Mouse (Mus musculus): ENCODE measurements around the gene Tmc6. TPM values are rescaled to one million over a fixed set of nuclear protein-coding genes. Genes with fewer than 3 reads are reported as not detected.

The Tmc6 gene
- polyA plus RNA-seq, 1 experiment from 2014 or later = 20.2 TPM

DNA sequence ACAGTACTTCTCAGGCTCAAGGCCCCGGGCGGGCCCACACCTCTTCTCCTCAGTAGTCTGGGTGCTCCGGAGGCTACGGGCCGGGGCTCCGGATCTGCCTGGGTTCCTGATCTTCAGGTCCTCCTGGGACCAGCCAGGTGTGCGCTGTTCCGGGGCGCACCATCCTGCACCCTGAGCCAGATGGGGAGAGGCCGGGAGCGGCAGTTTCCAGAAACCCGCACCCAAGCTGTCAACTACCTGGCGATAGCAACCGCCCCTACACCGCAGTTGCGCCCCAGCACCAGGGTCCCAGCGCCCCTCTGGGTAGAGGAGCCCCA is 1.8 kb downstream of the Tmc6 start:
- Histone ChIP-seq H3K36me3 (replicated peaks; ENCODE audit: insufficient read depth, low read length) (peaks cover 48% of the 10 kb centered on the region), H3K9me3 (ENCODE audit: low read length) (no peaks in the 10 kb centered on the region), H3K4me1 (ENCODE audit: insufficient read depth) (peaks cover 30% of the 10 kb centered on the region), H3K4me2 (ENCODE audit: low read depth, low read length) (peak overlapping the region; percentile 97), H3K9ac (replicated peaks) (peak overlapping the region; percentile 85), H3K27me3 (ENCODE audit: insufficient read depth, low read length) (no peaks in the 10 kb centered on the region), H3K4me3 (ENCODE audit: low read depth, low read length) (peak overlapping the region; percentile 82), H3K27ac (ENCODE audit: low read depth) (peak overlapping the region; percentile 97)
- ATAC-seq (peak; percentile 1), DNase-seq (no peak)
- no peak for TF ChIP-seq EP300 (IDR thresholded peaks at IDR 0.05; ENCODE audit: low read depth)
- no peak for TF ChIP-seq CTCF (IDR thresholded peaks at IDR 0.05; ENCODE audit: low read depth)
- WGBS (ENCODE audit: insufficient replicate concordance) = 0% methylated on average over 17 of the region's 17 CpGs

DNA sequence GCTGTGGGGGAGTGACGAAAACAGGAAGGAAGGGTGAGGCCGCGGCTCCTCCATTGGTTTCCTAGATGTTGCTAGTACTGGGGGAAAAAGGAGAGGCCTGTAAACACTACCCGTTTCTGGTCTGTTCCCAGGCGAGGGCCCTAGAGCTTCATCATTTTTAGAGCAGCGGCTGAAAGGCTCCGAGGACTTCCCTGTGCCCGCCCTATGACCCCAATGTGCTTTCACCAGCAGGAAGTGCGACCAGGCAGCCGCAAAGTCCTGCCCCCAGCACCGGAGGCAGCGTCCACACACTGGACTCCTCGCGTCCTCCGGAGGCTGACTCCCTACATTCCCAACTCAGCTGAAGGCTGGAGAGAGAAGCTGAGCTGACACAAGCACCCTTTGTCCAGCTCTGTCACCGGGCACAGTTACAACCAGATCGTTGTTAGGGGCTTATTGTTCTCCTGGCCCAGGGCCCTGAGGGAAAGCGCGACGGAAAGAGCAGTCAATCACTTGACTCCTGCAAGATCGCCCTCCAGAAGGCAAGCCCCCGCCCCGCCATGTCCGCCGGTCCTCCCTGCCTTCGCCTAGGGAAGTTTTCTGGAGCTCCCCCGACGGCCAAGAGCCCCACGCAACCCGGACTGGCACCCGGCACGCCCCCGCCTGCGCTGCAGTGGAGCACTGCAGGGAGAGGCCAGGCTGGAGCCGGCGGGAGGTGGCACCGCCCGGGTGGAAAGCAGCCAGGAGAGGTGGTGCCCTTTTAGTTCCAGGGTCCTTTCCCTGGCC is 2.4 kb downstream of the Tmc6 start:
- DNase-seq (peak; percentile 80), ATAC-seq (peak; percentile 26)
- Histone ChIP-seq H3K4me2 (ENCODE audit: low read depth, low read length) (peak overlapping the region; percentile 97), H3K36me3 (replicated peaks; ENCODE audit: insufficient read depth, low read length) (peaks cover 48% of the 10 kb centered on the region), H3K27me3 (ENCODE audit: insufficient read depth, low read length) (no peaks in the 10 kb centered on the region), H3K4me3 (ENCODE audit: low read depth, low read length) (peak overlapping the region; percentile 82), H3K4me1 (ENCODE audit: insufficient read depth) (peaks cover 30% of the 10 kb centered on the region), H3K9me3 (ENCODE audit: low read length) (no peaks in the 10 kb centered on the region), H3K27ac (ENCODE audit: low read depth) (peak overlapping the region; percentile 97), H3K9ac (replicated peaks) (peak overlapping the region; percentile 85)
- WGBS (ENCODE audit: insufficient replicate concordance) = 2% methylated on average over 37 of the region's 38 CpGs
- TF ChIP-seq EP300 (IDR thresholded peaks at IDR 0.05; ENCODE audit: low read depth) (no peak), CTCF (IDR thresholded peaks at IDR 0.05; ENCODE audit: low read depth) (no peak)

DNA sequence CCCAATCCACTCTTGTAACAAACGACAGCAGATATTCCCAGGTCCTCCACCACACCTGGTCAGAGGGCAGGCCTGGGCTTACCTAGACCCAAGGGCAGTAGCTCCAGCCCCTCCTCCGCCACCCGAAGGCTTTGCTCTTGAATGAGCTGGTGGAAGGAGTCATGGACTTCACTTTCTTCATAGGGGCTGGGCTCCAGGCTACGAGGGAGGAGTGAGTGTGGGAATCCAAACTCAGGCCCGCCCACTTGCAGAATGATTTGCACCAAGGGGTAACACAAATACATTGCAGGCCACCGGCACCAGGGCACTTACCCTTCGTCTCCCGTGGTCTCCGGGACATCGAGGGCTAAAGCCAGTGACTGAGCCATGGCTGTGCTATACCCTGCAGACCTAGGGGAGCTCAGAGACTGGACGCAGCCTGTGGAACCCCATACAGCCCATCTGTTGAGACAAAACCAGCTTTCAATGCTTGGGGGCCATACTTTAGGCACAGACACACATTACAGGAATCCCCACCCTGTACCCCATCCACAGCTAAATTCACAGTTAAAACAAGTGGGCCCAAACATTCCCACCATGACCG is 3.1 kb downstream of the Tmc6 start:
- no peak for TF ChIP-seq EP300 (IDR thresholded peaks at IDR 0.05; ENCODE audit: low read depth)
- TF ChIP-seq CTCF (IDR thresholded peaks at IDR 0.05; ENCODE audit: low read depth) = no peak

DNA sequence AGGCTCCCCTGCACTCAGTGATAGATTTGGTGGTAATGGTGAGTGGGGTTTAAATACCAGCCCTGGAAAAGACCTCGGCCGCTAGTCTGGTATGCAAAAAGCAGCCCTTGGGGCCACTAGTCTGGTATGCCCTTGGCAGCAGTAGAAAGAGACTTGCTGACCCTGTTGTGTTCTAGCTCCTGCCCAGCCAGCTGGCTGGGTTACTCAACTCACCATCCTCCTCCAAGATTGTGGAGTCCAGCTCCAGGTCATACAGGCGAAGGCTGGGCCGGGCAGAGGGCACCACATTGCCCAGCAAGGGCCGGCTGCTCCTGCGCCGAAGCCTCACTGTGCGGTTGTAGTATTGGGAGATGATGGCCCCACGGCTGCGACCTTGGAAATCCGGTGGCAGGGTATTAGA is 4.0 kb downstream of the Tmc6 start:
- ATAC-seq (no peak), DNase-seq (no peak)
- Histone ChIP-seq H3K36me3 (replicated peaks; ENCODE audit: insufficient read depth, low read length) (peaks cover 55% of the 10 kb centered on the region), H3K9me3 (ENCODE audit: low read length) (no peaks in the 10 kb centered on the region), H3K4me3 (ENCODE audit: low read depth, low read length) (peak overlapping the region; percentile 82; the same call in 1 of the 2 replicates), H3K27me3 (ENCODE audit: insufficient read depth, low read length) (no peaks in the 10 kb centered on the region), H3K4me1 (ENCODE audit: insufficient read depth) (peaks cover 23% of the 10 kb centered on the region), H3K4me2 (ENCODE audit: low read depth, low read length) (peak overlapping the region; percentile 97), H3K27ac (ENCODE audit: low read depth) (peak overlapping the region; percentile 97), H3K9ac (replicated peaks) (peak overlapping the region; percentile 13; the same call in 1 of the 2 replicates)
- WGBS (ENCODE audit: insufficient replicate concordance) = 93% methylated on average over 11 of the region's 11 CpGs
- TF ChIP-seq EP300 (IDR thresholded peaks at IDR 0.05; ENCODE audit: low read depth) (no peak), CTCF (IDR thresholded peaks at IDR 0.05; ENCODE audit: low read depth) (no peak)

More for the DNA sequence above, 3.1 kb downstream of the Tmc6 start:
- peak overlapping the region; percentile 85 for H3K9ac ChIP-seq (replicated peaks)
- H3K4me3 ChIP-seq (ENCODE audit: low read depth, low read length) = peak overlapping the region; percentile 82
- peak overlapping the region; percentile 97 for H3K4me2 ChIP-seq (ENCODE audit: low read depth, low read length)
- 30% methylated on average over 12 of the region's 12 CpGs for WGBS (ENCODE audit: insufficient replicate concordance)
- peaks cover 47% of the 10 kb centered on the region for H3K36me3 ChIP-seq (replicated peaks; ENCODE audit: insufficient read depth, low read length)
- H3K9me3 ChIP-seq (ENCODE audit: low read length) = no peaks in the 10 kb centered on the region
- peak overlapping the region; percentile 97 for H3K27ac ChIP-seq (ENCODE audit: low read depth)
- no peaks in the 10 kb centered on the region for H3K27me3 ChIP-seq (ENCODE audit: insufficient read depth, low read length)
- DNase-seq = peak; percentile 73
- no peak for ATAC-seq
- H3K4me1 ChIP-seq (ENCODE audit: insufficient read depth) = peaks cover 27% of the 10 kb centered on the region

DNA sequence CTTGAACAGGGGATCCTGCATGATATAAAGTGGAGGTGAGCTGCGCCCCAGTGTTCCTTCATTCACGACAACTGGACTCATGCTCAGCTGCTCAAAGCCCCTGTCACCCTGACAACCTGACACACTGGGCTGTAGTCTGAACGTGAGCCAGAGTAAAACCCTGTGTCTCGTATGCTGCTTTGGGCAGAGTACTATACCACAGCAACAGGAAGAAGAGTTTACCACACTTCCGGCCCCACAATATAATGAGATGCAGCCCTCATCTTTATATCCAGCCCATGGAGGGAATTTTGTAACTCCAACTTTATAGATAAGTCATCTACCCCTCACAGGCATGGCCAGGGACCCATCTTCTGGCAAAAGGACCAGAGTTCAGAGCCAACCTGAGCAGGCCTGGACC is 4.9 kb downstream of the Tmc6 start:
- H3K27ac ChIP-seq (ENCODE audit: low read depth) = peak overlapping the region; percentile 63
- peak overlapping the region; percentile 97 for H3K4me2 ChIP-seq (ENCODE audit: low read depth, low read length)
- H3K9me3 ChIP-seq (ENCODE audit: low read length) = no peaks in the 10 kb centered on the region
- H3K4me1 ChIP-seq (ENCODE audit: insufficient read depth) = peaks cover 23% of the 10 kb centered on the region
- H3K36me3 ChIP-seq (replicated peaks; ENCODE audit: insufficient read depth, low read length) = peaks cover 62% of the 10 kb centered on the region
- 0 out of 2 replicates have a peak overlapping the region, but pooled peaks have one; percentile 9 for H3K4me3 ChIP-seq (ENCODE audit: low read depth, low read length)
- H3K27me3 ChIP-seq (ENCODE audit: insufficient read depth, low read length) = no peaks in the 10 kb centered on the region
- 75% methylated on average over 5 of the region's 5 CpGs for WGBS (ENCODE audit: insufficient replicate concordance)
- H3K9ac ChIP-seq (replicated peaks) = peak overlapping the region; percentile 21; the same call in 1 of the 2 replicates
- ATAC-seq (no peak), DNase-seq (no peak)
- no peak for TF ChIP-seq EP300 (IDR thresholded peaks at IDR 0.05; ENCODE audit: low read depth)
- no peak for TF ChIP-seq CTCF (IDR thresholded peaks at IDR 0.05; ENCODE audit: low read depth)

DNA sequence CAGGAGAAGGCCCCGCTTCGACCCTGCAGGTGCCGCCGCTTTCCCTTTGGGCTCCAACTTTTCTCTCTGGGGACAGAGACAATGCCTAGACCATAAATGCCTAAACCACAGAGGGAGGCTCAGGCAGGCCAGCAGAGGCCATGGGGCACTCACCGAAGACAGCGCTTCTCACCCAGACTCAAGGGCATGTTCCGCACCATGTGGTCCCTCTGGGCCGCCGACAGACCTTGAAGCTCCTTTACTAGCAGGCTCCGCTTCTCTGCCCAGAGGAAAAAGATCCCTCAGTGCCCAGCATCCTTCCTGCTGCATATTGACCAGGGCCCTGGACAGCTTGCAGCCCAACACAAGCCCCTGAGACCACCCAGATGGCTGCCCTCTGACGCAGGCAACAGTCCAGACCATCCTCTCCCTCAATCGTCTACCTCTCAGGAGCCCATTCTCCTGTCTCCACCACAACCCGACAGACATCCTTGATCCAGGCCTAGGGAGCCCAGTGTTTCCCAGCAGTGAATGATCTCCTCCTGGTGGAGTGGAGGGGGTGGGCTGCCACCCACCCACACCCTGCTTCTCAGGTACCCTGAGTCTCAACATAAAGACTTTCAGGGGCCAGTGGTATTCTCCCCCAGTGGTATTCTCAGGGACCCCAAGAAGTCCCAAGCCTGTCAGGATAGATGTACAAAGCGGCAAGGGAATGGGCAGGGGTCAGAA is 5.8 kb downstream of the Tmc6 start:
- ATAC-seq (no peak), DNase-seq (no peak)
- no peaks in the 10 kb centered on the region for H3K27me3 ChIP-seq (ENCODE audit: insufficient read depth, low read length)
- no peaks in the 10 kb centered on the region for H3K9me3 ChIP-seq (ENCODE audit: low read length)
- H3K9ac ChIP-seq (replicated peaks) = no peak overlapping the region
- peaks cover 69% of the 10 kb centered on the region for H3K36me3 ChIP-seq (replicated peaks; ENCODE audit: insufficient read depth, low read length)
- no peak overlapping the region for H3K27ac ChIP-seq (ENCODE audit: low read depth)
- TF ChIP-seq EP300 (IDR thresholded peaks at IDR 0.05; ENCODE audit: low read depth) = no peak
- TF ChIP-seq CTCF (IDR thresholded peaks at IDR 0.05; ENCODE audit: low read depth) = no peak
- no peak overlapping the region for H3K4me2 ChIP-seq (ENCODE audit: low read depth, low read length)
- peaks cover 23% of the 10 kb centered on the region for H3K4me1 ChIP-seq (ENCODE audit: insufficient read depth)
- H3K4me3 ChIP-seq (ENCODE audit: low read depth, low read length) = no peak overlapping the region
- 90% methylated on average over 14 of the region's 14 CpGs for WGBS (ENCODE audit: insufficient replicate concordance)

Data from liver, postnatal 0 days (tissue).